Mouse (Mus musculus) midbrain, embryonic 13.5 days (tissue): ENCODE data around the gene Bhmt2. TPM values are rescaled to one million over a fixed set of nuclear protein-coding genes. Genes with fewer than 3 reads are reported as not detected.

Experiments
- ATAC-seq: fragments of 200-750 bp; cut with Nextera tagmentation; 2 replicates; pipeline ENCODE4 v1.8.0; 2017; ENCODE audit warnings: mild to moderate bottlenecking, moderate TSS enrichment, moderate library complexity
- H3K27ac ChIP-seq: fragments of 300-500 bp; sonication (generic); 2 replicates; pipeline ENCODE4 v1.5.1; 2015; ENCODE audit warnings: inconsistent platforms, mild to moderate bottlenecking, moderate library complexity
- H3K27me3 ChIP-seq: fragments of 300-500 bp; sonication (generic); 2 replicates; pipeline ENCODE4 v1.6.1; 2015; ENCODE audit warnings: mild to moderate bottlenecking, inconsistent platforms
- H3K36me3 ChIP-seq: fragments of 300-500 bp; sonication (generic); 2 replicates; pipeline ENCODE4 v1.6.1; 2015; ENCODE audit warnings: mild to moderate bottlenecking, inconsistent platforms
- H3K4me1 ChIP-seq: fragments of 300-500 bp; sonication (generic); replicated peaks from 2 replicates; pipeline ENCODE4 v1.6.1; 2015; ENCODE audit warnings: inconsistent platforms
- H3K4me2 ChIP-seq: fragments of 300-500 bp; sonication (generic); replicated peaks from 2 replicates; pipeline ENCODE4 v1.6.1; 2015; ENCODE audit warnings: moderate library complexity, mild to moderate bottlenecking, inconsistent platforms
- H3K4me3 ChIP-seq: fragments of 300-500 bp; sonication (generic); replicated peaks from 2 replicates; pipeline ENCODE4 v1.5.1; 2015; ENCODE audit warnings: mild to moderate bottlenecking, inconsistent platforms
- H3K9ac ChIP-seq: fragments of 300-500 bp; sonication (generic); replicated peaks from 2 replicates; pipeline ENCODE4 v1.6.1; 2015; ENCODE audit warnings: mild to moderate bottlenecking, inconsistent platforms
- H3K9me3 ChIP-seq: fragments of 300-500 bp; sonication (generic); 2 replicates; pipeline ENCODE4 v1.6.1; 2016; ENCODE audit warnings: mild to moderate bottlenecking, inconsistent platforms
- WGBS: fragments of 180-500 bp; shearing (Covaris S2); methylation state at CpG from one replicate; pipeline ENCODE4 v1.1.7; 2015; 5-methylcytosine and 5-hydroxymethylcytosine counted together
- polyA plus RNA-seq: library from polyadenylated mRNA; unstranded; fragments of >200 nt; fragmentation: Nextera tagmentation; extraction: Ambion mirVana; gene quantifications from 2 replicates; pipeline ENCODE4 v1.2.1, GENCODE M21; 2015

Bhmt2 gene
- polyA plus RNA-seq, 1 experiment from 2014 or later, result 0.11 TPM

DNA sequence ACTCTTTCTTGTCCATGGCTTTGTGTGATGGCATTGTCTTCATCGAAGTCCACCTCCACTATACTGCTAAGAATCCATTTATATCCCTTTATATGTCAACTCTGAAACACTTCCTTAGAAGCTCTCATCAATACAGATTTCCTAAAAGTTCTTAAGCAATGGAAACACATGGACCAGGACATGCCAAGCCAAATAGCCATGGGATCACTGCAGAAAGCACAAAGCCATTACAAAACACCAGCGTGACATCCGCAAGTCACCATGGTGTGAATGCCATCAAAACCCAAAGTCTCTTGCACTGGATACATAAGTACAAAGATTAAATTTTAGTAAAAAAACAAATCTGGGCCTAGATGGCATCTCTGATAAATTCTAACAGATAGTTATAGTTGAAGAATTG, 15.5 kb upstream of the Bhmt2 start:
- no peak overlapping the region for H3K4me2 ChIP-seq
- 0 out of 2 replicates have a peak, but pooled peaks cover 5% of the 10 kb centered on the region for H3K4me1 ChIP-seq
- H3K9ac ChIP-seq, result no peak overlapping the region
- 87% methylated on average over 3 of the region's 3 CpGs for WGBS
- ATAC-seq, result no peak
- no peaks in the 10 kb centered on the region for H3K36me3 ChIP-seq
- no peaks in the 10 kb centered on the region for H3K27me3 ChIP-seq
- H3K9me3 ChIP-seq, result no peaks in the 10 kb centered on the region
- no peak overlapping the region for H3K4me3 ChIP-seq
- H3K27ac ChIP-seq, result no peak overlapping the region

DNA sequence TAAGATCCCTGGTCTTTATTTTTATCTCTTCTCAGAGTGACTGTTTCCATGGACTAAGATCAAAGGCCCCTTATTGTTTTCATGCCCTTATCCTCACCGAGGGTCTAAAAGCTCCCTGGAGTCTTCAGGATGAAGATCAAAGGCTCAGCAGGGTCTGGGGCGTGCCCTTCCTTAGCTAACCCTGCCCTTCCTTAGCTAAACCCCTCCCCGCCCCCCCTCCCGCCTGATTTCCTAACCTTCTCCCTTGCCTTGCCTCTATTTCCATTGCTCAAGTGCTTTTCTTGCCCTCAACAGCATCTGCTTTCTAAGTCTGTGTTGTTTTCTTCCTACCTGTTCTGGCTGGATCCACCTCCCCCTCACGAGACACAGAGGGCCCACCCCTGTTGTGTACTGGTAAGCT, 13.2 kb upstream of the Bhmt2 start:
- WGBS, result 8% methylated on average over 5 of the region's 5 CpGs
- 0 out of 2 replicates have a peak, but pooled peaks cover 5% of the 10 kb centered on the region for H3K4me1 ChIP-seq
- H3K9ac ChIP-seq, result no peak overlapping the region
- H3K4me3 ChIP-seq, result no peak overlapping the region
- H3K36me3 ChIP-seq, result no peaks in the 10 kb centered on the region
- H3K27me3 ChIP-seq, result no peaks in the 10 kb centered on the region
- no peak overlapping the region for H3K27ac ChIP-seq
- no peaks in the 10 kb centered on the region for H3K9me3 ChIP-seq
- no peak overlapping the region for H3K4me2 ChIP-seq
- ATAC-seq, result peak; percentile 30; the same call in 1 of the 2 replicates

DNA sequence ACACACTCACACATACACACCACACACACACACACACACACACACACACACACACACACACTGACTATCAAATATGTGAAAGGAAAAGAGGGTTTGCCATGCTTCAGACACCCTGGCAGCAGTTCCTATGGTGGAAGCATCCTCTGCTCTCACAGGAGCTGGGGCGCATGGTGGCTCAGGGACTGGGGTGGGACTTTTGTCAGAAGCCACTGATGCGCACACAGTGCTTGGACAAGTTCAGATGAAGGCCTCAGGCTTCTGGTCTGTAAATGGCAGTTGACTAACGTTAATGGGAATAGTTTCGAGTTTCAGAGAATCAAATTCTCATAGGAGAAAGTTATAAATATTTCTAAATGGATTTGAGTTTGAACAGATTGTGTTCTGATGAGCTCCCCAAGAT, 11.1 kb upstream of the Bhmt2 start:
- Histone ChIP-seq H3K4me2 (no peak overlapping the region), H3K27ac (no peak overlapping the region), H3K4me3 (no peak overlapping the region), H3K36me3 (no peaks in the 10 kb centered on the region), H3K4me1 (0 out of 2 replicates have a peak, but pooled peaks cover 5% of the 10 kb centered on the region), H3K9ac (no peak overlapping the region), H3K27me3 (no peaks in the 10 kb centered on the region), H3K9me3 (no peaks in the 10 kb centered on the region)
- ATAC-seq, result no peak
- 67% methylated on average over 4 of the region's 4 CpGs for WGBS

DNA sequence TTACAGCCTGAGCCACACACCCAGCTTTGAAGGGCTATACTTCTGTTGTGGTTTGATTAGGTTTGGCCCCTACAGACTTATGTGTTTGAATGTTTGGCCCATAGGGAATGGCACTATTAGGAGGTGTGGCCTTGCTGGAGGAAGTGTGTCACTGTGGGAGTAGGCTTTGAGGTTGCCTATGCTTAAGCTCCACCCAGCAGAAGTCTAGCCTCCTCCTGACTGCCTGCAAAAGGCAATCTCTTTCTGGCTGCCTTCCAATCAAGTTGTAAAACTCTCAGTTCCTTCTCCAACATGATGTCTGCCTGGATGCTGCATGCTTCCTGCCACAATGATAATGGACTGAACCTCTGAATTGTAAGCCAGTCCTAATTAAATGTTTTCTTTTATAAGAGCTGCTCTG, 9.2 kb upstream of the Bhmt2 start:
- H3K27ac ChIP-seq, result no peak overlapping the region
- 0 out of 2 replicates have a peak, but pooled peaks cover 5% of the 10 kb centered on the region for H3K4me1 ChIP-seq
- ATAC-seq, result no peak
- H3K4me2 ChIP-seq, result no peak overlapping the region
- no peaks in the 10 kb centered on the region for H3K9me3 ChIP-seq
- no peak overlapping the region for H3K4me3 ChIP-seq
- H3K27me3 ChIP-seq, result no peaks in the 10 kb centered on the region
- H3K36me3 ChIP-seq, result no peaks in the 10 kb centered on the region
- H3K9ac ChIP-seq, result no peak overlapping the region

DNA sequence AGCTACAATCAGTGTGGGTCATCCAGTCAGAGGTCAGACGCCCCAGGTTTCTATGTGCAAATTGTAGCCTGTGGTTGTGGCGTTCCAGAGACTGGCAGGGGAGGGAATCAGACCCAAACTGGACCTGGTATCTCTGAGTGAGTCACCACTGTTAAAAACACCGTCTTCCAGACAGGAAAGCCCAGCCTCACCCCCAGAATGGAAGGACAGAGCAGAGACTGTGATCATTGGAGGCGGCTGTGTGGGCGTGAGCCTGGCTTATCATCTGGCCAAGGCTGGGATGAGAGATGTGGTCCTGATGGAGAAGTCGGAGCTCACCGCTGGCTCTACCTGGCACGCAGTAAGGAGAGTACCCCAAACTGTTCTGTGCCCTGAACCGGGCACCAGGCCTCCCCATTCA, 2.8 kb upstream of the Bhmt2 start:
- peaks cover 14% of the 10 kb centered on the region for H3K27me3 ChIP-seq
- H3K4me2 ChIP-seq, result no peak overlapping the region
- H3K9ac ChIP-seq, result no peak overlapping the region
- H3K9me3 ChIP-seq, result no peaks in the 10 kb centered on the region
- H3K27ac ChIP-seq, result no peak overlapping the region
- 0 out of 2 replicates have a peak, but pooled peaks cover 3% of the 10 kb centered on the region for H3K4me1 ChIP-seq
- 86% methylated on average over 9 of the region's 9 CpGs for WGBS
- H3K4me3 ChIP-seq, result no peak overlapping the region
- no peaks in the 10 kb centered on the region for H3K36me3 ChIP-seq
- ATAC-seq, result no peak

DNA sequence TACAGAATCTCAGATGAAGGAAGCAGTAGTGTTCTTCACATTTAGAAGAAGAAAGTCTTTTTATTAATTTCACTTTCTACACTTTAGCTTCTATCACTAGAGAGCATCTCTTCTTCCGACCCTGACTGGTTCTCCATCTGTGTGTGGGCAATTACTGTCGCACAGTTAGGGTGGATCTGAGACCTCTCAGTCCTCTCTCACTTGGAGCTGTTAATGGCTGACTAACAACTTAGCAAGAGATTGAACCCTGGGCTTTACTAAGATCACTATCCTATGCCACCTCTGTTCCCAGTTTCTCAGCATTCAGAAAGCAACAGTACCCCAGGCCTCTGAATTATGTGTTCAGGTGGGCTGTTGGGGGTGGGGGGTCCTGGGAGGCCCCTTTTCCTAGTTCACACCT, 806 bp downstream of the Bhmt2 start:
- 0 out of 2 replicates have a peak, but pooled peaks cover 3% of the 10 kb centered on the region for H3K4me1 ChIP-seq

DNA sequence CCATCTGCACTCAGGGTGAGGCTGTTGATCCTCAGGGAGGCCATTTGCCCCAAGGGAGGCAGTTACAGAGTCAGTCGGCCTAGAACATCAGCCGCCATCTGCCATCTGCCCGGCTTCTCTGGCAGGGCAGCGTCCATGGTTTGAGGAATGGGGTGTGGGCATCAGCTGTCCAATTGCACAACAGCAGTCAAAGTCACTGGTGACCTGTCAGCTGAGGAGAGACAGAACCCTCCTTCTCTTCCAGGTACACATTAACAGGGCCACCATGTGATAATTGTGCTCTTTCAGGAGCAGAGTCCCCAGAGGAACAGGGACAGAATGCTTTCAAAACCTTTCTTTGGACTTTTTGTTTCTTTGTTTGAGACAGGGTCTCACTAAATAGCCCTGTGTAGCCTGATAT, 1.7 kb downstream of the Bhmt2 start:
- 87% methylated on average over 4 of the region's 4 CpGs for WGBS

More for the DNA sequence above, 806 bp downstream of the Bhmt2 start:
- Histone ChIP-seq H3K27me3 (peaks cover 14% of the 10 kb centered on the region), H3K9me3 (no peaks in the 10 kb centered on the region), H3K9ac (no peak overlapping the region), H3K4me3 (no peak overlapping the region), H3K27ac (no peak overlapping the region), H3K36me3 (no peaks in the 10 kb centered on the region), H3K4me2 (no peak overlapping the region)
- WGBS, result 87% methylated on average over 2 of the region's 2 CpGs
- no peak for ATAC-seq

DNA sequence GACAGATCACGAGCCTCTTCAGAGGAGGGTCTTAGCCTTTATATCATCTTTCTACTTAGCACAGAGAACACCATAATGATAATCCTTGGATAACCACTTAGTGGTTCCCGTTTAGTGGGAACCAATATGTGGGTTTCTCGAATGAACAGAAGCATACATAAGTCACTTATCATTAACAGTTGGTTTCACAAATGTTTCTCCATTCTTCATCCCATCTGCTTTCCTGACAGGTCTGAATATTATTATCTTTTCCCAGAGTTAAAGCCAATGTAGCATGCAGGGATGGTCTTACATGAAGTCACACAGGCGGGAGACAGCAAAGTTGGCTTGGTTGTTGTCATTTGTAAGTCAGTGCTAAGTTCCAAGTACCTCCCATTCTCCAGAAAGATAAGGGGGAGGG, 6.5 kb downstream of the Bhmt2 start:
- H3K4me1 ChIP-seq, result no peaks in the 10 kb centered on the region
- H3K36me3 ChIP-seq, result no peaks in the 10 kb centered on the region
- H3K27ac ChIP-seq, result no peak overlapping the region
- H3K4me2 ChIP-seq, result no peak overlapping the region
- no peak overlapping the region for H3K4me3 ChIP-seq
- no peaks in the 10 kb centered on the region for H3K27me3 ChIP-seq
- ATAC-seq, result no peak
- WGBS, result 90% methylated on average over 4 of the region's 4 CpGs
- no peak overlapping the region for H3K9ac ChIP-seq
- H3K9me3 ChIP-seq, result no peaks in the 10 kb centered on the region

More for the DNA sequence above, 1.7 kb downstream of the Bhmt2 start:
- Histone ChIP-seq H3K9me3 (no peaks in the 10 kb centered on the region), H3K36me3 (no peaks in the 10 kb centered on the region), H3K27ac (no peak overlapping the region), H3K27me3 (peaks cover 14% of the 10 kb centered on the region), H3K4me2 (no peak overlapping the region), H3K9ac (no peak overlapping the region), H3K4me3 (no peak overlapping the region), H3K4me1 (0 out of 2 replicates have a peak, but pooled peaks cover 3% of the 10 kb centered on the region)
- ATAC-seq, result no peak

DNA sequence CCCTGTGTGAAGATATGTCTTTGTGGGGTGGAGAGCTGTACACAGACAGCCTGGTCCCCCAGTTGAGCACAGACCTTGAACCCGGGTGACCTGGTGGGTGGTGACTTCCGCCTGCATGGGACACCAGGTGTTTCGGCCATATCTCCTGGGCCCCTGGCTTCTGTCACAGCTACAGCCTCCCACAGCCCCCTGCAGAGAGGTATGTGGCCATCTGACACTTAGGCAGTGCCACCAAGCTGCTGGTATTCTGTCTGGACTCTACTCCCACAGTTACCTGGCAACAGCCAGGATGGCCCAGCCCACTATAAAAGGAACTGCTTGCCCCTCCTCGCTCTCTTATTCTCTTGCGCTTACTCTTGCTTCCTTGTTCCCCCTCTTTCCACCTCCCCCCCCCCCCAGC, 16.2 kb downstream of the Bhmt2 start:
- H3K4me3 ChIP-seq, result no peak overlapping the region
- H3K4me1 ChIP-seq, result no peaks in the 10 kb centered on the region
- no peak overlapping the region for H3K27ac ChIP-seq
- no peak for ATAC-seq
- no peaks in the 10 kb centered on the region for H3K36me3 ChIP-seq
- H3K9me3 ChIP-seq, result no peaks in the 10 kb centered on the region
- H3K27me3 ChIP-seq, result no peaks in the 10 kb centered on the region
- no peak overlapping the region for H3K4me2 ChIP-seq
- 81% methylated on average over 5 of the region's 5 CpGs for WGBS
- no peak overlapping the region for H3K9ac ChIP-seq

DNA sequence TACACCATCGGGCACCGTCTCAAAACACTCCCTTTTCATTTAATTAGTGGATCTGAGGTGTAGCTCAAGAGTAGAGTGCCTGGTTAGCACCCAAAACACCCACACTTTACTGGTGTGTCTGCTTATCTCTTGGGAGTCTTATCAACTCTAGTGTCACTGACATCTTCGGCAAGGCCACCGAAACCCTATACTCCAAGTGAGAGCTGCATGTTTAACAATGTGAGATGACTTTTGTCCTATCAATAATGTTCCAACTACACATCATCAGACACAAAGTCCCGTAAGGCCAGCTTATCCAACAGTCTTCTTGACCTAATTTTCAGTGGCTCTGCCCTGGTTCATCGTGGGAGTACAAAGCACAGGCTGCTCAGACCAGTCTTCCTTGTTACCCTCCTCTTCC, 20.7 kb downstream of the Bhmt2 start:
- 95% methylated on average over 6 of the region's 6 CpGs for WGBS
- Histone ChIP-seq H3K36me3 (no peaks in the 10 kb centered on the region), H3K9ac (no peak overlapping the region), H3K4me1 (no peaks in the 10 kb centered on the region), H3K4me3 (no peak overlapping the region), H3K27me3 (no peaks in the 10 kb centered on the region), H3K27ac (no peak overlapping the region), H3K4me2 (no peak overlapping the region), H3K9me3 (no peaks in the 10 kb centered on the region)
- ATAC-seq, result no peak

DNA sequence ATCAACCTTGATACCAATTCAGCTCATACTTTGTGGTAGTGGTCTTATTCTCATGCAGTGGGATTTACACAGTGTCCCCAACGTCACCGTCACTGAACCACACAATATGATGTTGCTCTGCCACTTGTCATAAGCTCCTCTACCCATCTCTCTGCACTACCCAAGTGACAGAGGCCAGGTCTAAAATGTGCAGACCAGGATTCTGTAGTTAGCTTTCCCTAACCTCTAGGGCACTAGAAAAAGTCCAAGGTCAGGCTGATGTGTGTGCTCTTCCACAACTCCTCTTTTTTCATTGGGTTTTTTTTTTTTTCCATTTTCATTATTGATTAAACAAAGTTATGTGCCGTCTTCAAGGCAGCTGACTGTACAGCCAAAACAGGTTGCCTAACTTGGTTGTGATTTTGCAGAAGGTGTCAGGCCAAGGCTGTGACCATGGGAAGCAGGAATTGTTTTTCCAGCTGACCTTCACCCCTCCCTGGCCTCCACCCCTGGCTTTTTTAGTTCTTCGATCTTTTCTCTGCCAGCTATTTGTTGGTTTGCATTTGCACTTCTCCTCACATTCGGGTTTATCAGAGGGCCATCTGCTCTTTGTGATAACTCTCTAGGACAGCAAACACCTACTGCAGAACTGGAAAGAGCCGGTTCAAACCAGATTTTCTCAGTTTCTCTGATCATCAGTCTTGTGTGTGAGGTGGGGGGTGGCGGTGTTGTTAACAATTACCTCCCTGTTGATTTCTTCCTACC, 25.5 kb downstream of the Bhmt2 start:
- ATAC-seq, result no peak
- no peaks in the 10 kb centered on the region for H3K4me1 ChIP-seq
- H3K27me3 ChIP-seq, result no peaks in the 10 kb centered on the region
- no peak overlapping the region for H3K4me3 ChIP-seq
- H3K9ac ChIP-seq, result no peak overlapping the region
- 89% methylated on average over 7 of the region's 7 CpGs for WGBS
- no peaks in the 10 kb centered on the region for H3K9me3 ChIP-seq
- H3K4me2 ChIP-seq, result no peak overlapping the region
- H3K27ac ChIP-seq, result no peak overlapping the region
- no peaks in the 10 kb centered on the region for H3K36me3 ChIP-seq

DNA sequence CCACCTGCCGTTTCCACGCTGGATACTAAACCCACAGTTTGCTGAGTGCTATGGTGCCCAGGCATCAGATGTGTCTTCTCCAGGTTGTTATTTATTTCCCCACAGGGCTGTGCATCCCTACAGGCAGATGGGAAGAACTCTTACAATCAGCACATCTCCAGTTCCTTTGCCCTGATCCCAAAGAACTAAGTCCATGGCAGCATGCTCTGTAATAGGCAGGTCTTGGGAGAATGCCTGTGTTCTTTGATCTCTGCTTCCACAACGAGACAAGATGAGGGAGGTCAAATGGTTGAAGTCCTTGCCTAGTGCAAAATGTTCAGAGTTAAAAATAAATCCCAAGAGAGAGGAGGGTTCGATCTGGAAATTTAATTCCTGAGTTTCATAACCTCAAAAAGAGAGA, 34.5 kb downstream of the Bhmt2 start:
- Histone ChIP-seq H3K4me2 (no peak overlapping the region), H3K4me1 (no peaks in the 10 kb centered on the region), H3K9ac (no peak overlapping the region), H3K9me3 (no peaks in the 10 kb centered on the region), H3K4me3 (no peak overlapping the region), H3K27me3 (no peaks in the 10 kb centered on the region), H3K36me3 (no peaks in the 10 kb centered on the region), H3K27ac (no peak overlapping the region)
- ATAC-seq, result no peak
- WGBS, result 65% methylated on average over 4 of the region's 4 CpGs
